Mouse (Mus musculus) kidney, postnatal 0 days (tissue): Measurements from ENCODE around the gene Mindy4. TPM values are rescaled to one million over a fixed set of nuclear protein-coding genes. Genes with fewer than 3 reads are reported as not detected.

Source experiments
- ATAC-seq: fragments of 200-750 bp; cut with Nextera tagmentation; replicated peaks from 2 replicates; pipeline ENCODE4 v1.8.0; 2017; ENCODE audit warnings: low read depth, moderate number of reproducible peaks, moderate TSS enrichment, moderate library complexity; ENCODE audit not compliant: low FRiP score
- DNase-seq: peaks from one replicate; pipeline ENCODE4 v3.0.0-alpha.2; 2016; ENCODE audit warnings: low spot score
- H3K27ac ChIP-seq: fragments of 300-500 bp; sonication (generic); 2 replicates; pipeline ENCODE4 v1.5.1; 2014; ENCODE audit warnings: mild to moderate bottlenecking
- H3K27me3 ChIP-seq: fragments of 300-500 bp; sonication (generic); 2 replicates; pipeline ENCODE4 v1.6.1; 2014; ENCODE audit warnings: low read length, mixed read lengths; ENCODE audit not compliant: insufficient read depth
- H3K36me3 ChIP-seq: fragments of 300-500 bp; sonication (generic); 2 replicates; pipeline ENCODE4 v1.6.1; 2014; ENCODE audit warnings: low read length, mixed read lengths; ENCODE audit not compliant: insufficient read depth
- H3K4me1 ChIP-seq: fragments of 300-500 bp; sonication (generic); replicated peaks from 2 replicates; pipeline ENCODE4 v1.6.1; 2014; ENCODE audit warnings: antibody characterized with exemption, low read length, mixed read lengths; ENCODE audit not compliant: insufficient read depth
- H3K4me2 ChIP-seq: fragments of 300-500 bp; sonication (generic); 2 replicates; pipeline ENCODE4 v1.6.1; 2014; ENCODE audit warnings: mild to moderate bottlenecking, low read length, moderate library complexity, mixed read lengths
- H3K4me3 ChIP-seq: fragments of 300-500 bp; sonication (generic); replicated peaks from 2 replicates; pipeline ENCODE4 v1.5.1; 2014; ENCODE audit warnings: low read depth, low read length
- H3K9ac ChIP-seq: fragments of 300-500 bp; sonication (generic); 2 replicates; pipeline ENCODE4 v1.6.1; 2014; ENCODE audit warnings: low read depth, low read length
- H3K9me3 ChIP-seq: fragments of 300-500 bp; sonication (generic); replicated peaks from 2 replicates; pipeline ENCODE4 v1.6.1; 2016; ENCODE audit warnings: low read length, inconsistent platforms, mixed read lengths
- CTCF ChIP-seq: IDR thresholded peaks from 2 replicates; pipeline ENCODE4 v1.5.1; 2016; ENCODE audit warnings: antibody characterized with exemption, low read depth, mild to moderate bottlenecking, moderate library complexity
- WGBS: fragments of 180-500 bp; shearing (Covaris S2); extraction: QIAGEN DNeasy Blood & Tissue Kit; methylation state at CpG from one replicate; pipeline ENCODE4 v1.1.7; 2014; 5-methylcytosine and 5-hydroxymethylcytosine counted together
- polyA plus RNA-seq: library from polyadenylated mRNA; unstranded; fragments of >200 nt; fragmentation: Nextera tagmentation; extraction: Ambion mirVana; gene quantifications from 2 replicates; pipeline ENCODE4 v1.2.1, GENCODE M21; 2015

The Mindy4 gene
- polyA plus RNA-seq, 1 experiment from 2014 or later, result 11.6 TPM

GRCm38 (mm10) chr6:55343446-55343845 is 140.3 kb downstream of the Mindy4 start:
- no peaks in the 10 kb centered on the region for H3K27me3 ChIP-seq
- H3K27ac ChIP-seq, result no peak overlapping the region
- no peaks in the 10 kb centered on the region for H3K9me3 ChIP-seq
- H3K4me2 ChIP-seq, result no peak overlapping the region
- DNase-seq (no peak), ATAC-seq (no peak)
- H3K4me1 ChIP-seq, result no peaks in the 10 kb centered on the region
- 84% methylated on average over 10 of the region's 10 CpGs for WGBS
- no peak overlapping the region for H3K4me3 ChIP-seq
- TF ChIP-seq CTCF, result no peak
- no peak overlapping the region for H3K9ac ChIP-seq
- H3K36me3 ChIP-seq, result no peaks in the 10 kb centered on the region

GRCm38 (mm10) chr6:55344291-55345016 is 141.3 kb downstream of the Mindy4 start:
- Histone ChIP-seq H3K27me3 (no peaks in the 10 kb centered on the region), H3K9ac (no peak overlapping the region), H3K36me3 (no peaks in the 10 kb centered on the region), H3K4me2 (no peak overlapping the region), H3K4me3 (no peak overlapping the region), H3K9me3 (no peaks in the 10 kb centered on the region), H3K4me1 (no peaks in the 10 kb centered on the region), H3K27ac (no peak overlapping the region)
- ATAC-seq (no peak), DNase-seq (no peak)
- no peak for TF ChIP-seq CTCF
- 82% methylated on average over 9 of the region's 9 CpGs for WGBS

- WGBS, result 82% methylated on average over 10 of the region's 10 CpGs
- ATAC-seq (no peak), DNase-seq (no peak)
- H3K27me3 ChIP-seq, result no peaks in the 10 kb centered on the region
- TF ChIP-seq CTCF, result no peak
- no peak overlapping the region for H3K4me3 ChIP-seq
- no peak overlapping the region for H3K27ac ChIP-seq
- no peak overlapping the region for H3K4me2 ChIP-seq
- no peaks in the 10 kb centered on the region for H3K36me3 ChIP-seq
- H3K4me1 ChIP-seq, result no peaks in the 10 kb centered on the region
- H3K9me3 ChIP-seq, result no peaks in the 10 kb centered on the region
- no peak overlapping the region for H3K9ac ChIP-seq
Measured at GRCm38 (mm10) chr6:55345264-55345663, 142.1 kb downstream of the Mindy4 start.

- ATAC-seq, result no peak
- no peak for DNase-seq
- H3K4me1 ChIP-seq, result no peaks in the 10 kb centered on the region
- WGBS, result 80% methylated on average over 7 of the region's 7 CpGs
- no peak overlapping the region for H3K27ac ChIP-seq
- H3K9me3 ChIP-seq, result no peaks in the 10 kb centered on the region
- H3K9ac ChIP-seq, result no peak overlapping the region
- H3K36me3 ChIP-seq, result no peaks in the 10 kb centered on the region
- TF ChIP-seq CTCF, result no peak
- no peak overlapping the region for H3K4me2 ChIP-seq
- no peaks in the 10 kb centered on the region for H3K27me3 ChIP-seq
- H3K4me3 ChIP-seq, result no peak overlapping the region
Measured at GRCm38 (mm10) chr6:55346491-55346890, 143.3 kb downstream of the Mindy4 start.

GRCm38 (mm10) chr6:55347711-55348571 is 144.8 kb downstream of the Mindy4 start:
- H3K4me1 ChIP-seq, result no peaks in the 10 kb centered on the region
- ATAC-seq, result no peak
- DNase-seq, result no peak
- H3K4me2 ChIP-seq, result no peak overlapping the region
- H3K27me3 ChIP-seq, result no peaks in the 10 kb centered on the region
- H3K9me3 ChIP-seq, result no peaks in the 10 kb centered on the region
- H3K27ac ChIP-seq, result no peak overlapping the region
- TF ChIP-seq CTCF, result no peak
- H3K9ac ChIP-seq, result no peak overlapping the region
- WGBS, result 88% methylated on average over 5 of the region's 5 CpGs
- H3K4me3 ChIP-seq, result no peak overlapping the region
- no peaks in the 10 kb centered on the region for H3K36me3 ChIP-seq

GRCm38 (mm10) chr6:55349231-55349630 is 146.0 kb downstream of the Mindy4 start:
- 84% methylated on average over 4 of the region's 4 CpGs for WGBS
- no peak overlapping the region for H3K4me2 ChIP-seq

More at GRCm38 (mm10) chr6:55349231-55349630, 146.0 kb downstream of the Mindy4 start:
- ATAC-seq (no peak), DNase-seq (no peak)
- Histone ChIP-seq H3K4me3 (no peak overlapping the region), H3K9ac (no peak overlapping the region), H3K27ac (no peak overlapping the region), H3K36me3 (no peaks in the 10 kb centered on the region), H3K9me3 (no peaks in the 10 kb centered on the region), H3K27me3 (no peaks in the 10 kb centered on the region), H3K4me1 (no peaks in the 10 kb centered on the region)
- TF ChIP-seq CTCF, result no peak
